Mouse (Mus musculus) lung, embryonic 15.5 days (tissue): ENCODE results near the gene Shf. TPM values are rescaled to one million over a fixed set of nuclear protein-coding genes. Genes with fewer than 3 reads are reported as not detected.

Source experiments
- ATAC-seq: fragments of 200-750 bp; cut with Nextera tagmentation; 2 replicates; pipeline ENCODE4 v1.8.0; 2017; ENCODE audit warnings: moderate number of reproducible peaks, borderline replicate concordance; ENCODE audit not compliant: low FRiP score, low TSS enrichment; ENCODE audit errors: extremely low read depth
- H3K27ac ChIP-seq: fragments of 300-500 bp; sonication (generic); 2 replicates; pipeline ENCODE4 v1.5.1; 2015; ENCODE audit warnings: moderate library complexity, mild to moderate bottlenecking, inconsistent platforms
- H3K27me3 ChIP-seq: fragments of 300-500 bp; sonication (generic); 2 replicates; pipeline ENCODE4 v1.6.1; 2015; ENCODE audit warnings: inconsistent platforms
- H3K36me3 ChIP-seq: fragments of 300-500 bp; sonication (generic); 2 replicates; pipeline ENCODE4 v1.6.1; 2015; ENCODE audit warnings: inconsistent platforms
- H3K4me1 ChIP-seq: fragments of 300-500 bp; sonication (generic); 2 replicates; pipeline ENCODE4 v1.6.1; 2015; ENCODE audit warnings: inconsistent platforms
- H3K4me2 ChIP-seq: fragments of 300-500 bp; sonication (generic); 2 replicates; pipeline ENCODE4 v1.6.1; 2015; ENCODE audit warnings: inconsistent platforms, mild to moderate bottlenecking, moderate library complexity
- H3K4me3 ChIP-seq: fragments of 300-500 bp; sonication (generic); 2 replicates; pipeline ENCODE4 v1.5.1; 2015; ENCODE audit warnings: mild to moderate bottlenecking, inconsistent platforms
- H3K9ac ChIP-seq: fragments of 300-500 bp; sonication (generic); 2 replicates; pipeline ENCODE4 v1.6.1; 2015; ENCODE audit warnings: inconsistent platforms
- H3K9me3 ChIP-seq: fragments of 300-500 bp; sonication (generic); 2 replicates; pipeline ENCODE4 v1.6.1; 2016; ENCODE audit warnings: inconsistent platforms
- WGBS: fragments of 180-500 bp; shearing (Covaris S2); methylation state at CpG from one replicate; pipeline ENCODE4 v1.1.7; 2015; 5-methylcytosine and 5-hydroxymethylcytosine counted together
- polyA plus RNA-seq: library from polyadenylated mRNA; unstranded; fragments of >200 nt; fragmentation: Nextera tagmentation; extraction: Ambion mirVana; gene quantifications from 2 replicates; pipeline ENCODE4 v1.2.1, GENCODE M21; 2015

Gene Shf
- polyA plus RNA-seq, 1 experiment from 2014 or later = 2.9 TPM

GRCm38 (mm10) chr2:122367701-122368080 lies 1.3 kb downstream of the Shf start:
- 15% methylated on average over 4 of the region's 4 CpGs for WGBS
- H3K4me3 ChIP-seq = peak overlapping the region; percentile 91
- no peaks in the 10 kb centered on the region for H3K9me3 ChIP-seq
- peaks cover 15% of the 10 kb centered on the region for H3K4me1 ChIP-seq
- 0 out of 2 replicates have a peak, but pooled peaks cover 4% of the 10 kb centered on the region for H3K27me3 ChIP-seq
- H3K9ac ChIP-seq = peak overlapping the region; percentile 92
- ATAC-seq = no peak
- no peak overlapping the region for H3K27ac ChIP-seq
- peaks cover 8% of the 10 kb centered on the region; the same call in 1 of the 2 replicates for H3K36me3 ChIP-seq
- peak overlapping the region; percentile 92 for H3K4me2 ChIP-seq

GRCm38 (mm10) chr2:122367181-122367580 lies 1.8 kb downstream of the Shf start:
- Histone ChIP-seq H3K27ac (no peak overlapping the region), H3K36me3 (peaks cover 10% of the 10 kb centered on the region; the same call in 1 of the 2 replicates), H3K4me2 (peak overlapping the region; percentile 92), H3K4me3 (peak overlapping the region; percentile 91), H3K9me3 (no peaks in the 10 kb centered on the region), H3K9ac (peak overlapping the region; percentile 92; the same call in 1 of the 2 replicates), H3K27me3 (0 out of 2 replicates have a peak, but pooled peaks cover 4% of the 10 kb centered on the region), H3K4me1 (peaks cover 15% of the 10 kb centered on the region)
- 26% methylated on average over 4 of the region's 4 CpGs for WGBS
- no peak for ATAC-seq

GRCm38 (mm10) chr2:122366706-122367105 lies 2.3 kb downstream of the Shf start:
- peak overlapping the region; percentile 91; the same call in 1 of the 2 replicates for H3K4me3 ChIP-seq
- no peak overlapping the region for H3K27ac ChIP-seq
- no peak for ATAC-seq
- 0 out of 2 replicates have a peak, but pooled peaks cover 4% of the 10 kb centered on the region for H3K27me3 ChIP-seq
- WGBS = 19% methylated on average over 5 of the region's 5 CpGs
- H3K9ac ChIP-seq = no peak overlapping the region
- H3K4me2 ChIP-seq = peak overlapping the region; percentile 92
- H3K4me1 ChIP-seq = peaks cover 15% of the 10 kb centered on the region
- H3K9me3 ChIP-seq = no peaks in the 10 kb centered on the region
- H3K36me3 ChIP-seq = peaks cover 10% of the 10 kb centered on the region; the same call in 1 of the 2 replicates

DNA sequence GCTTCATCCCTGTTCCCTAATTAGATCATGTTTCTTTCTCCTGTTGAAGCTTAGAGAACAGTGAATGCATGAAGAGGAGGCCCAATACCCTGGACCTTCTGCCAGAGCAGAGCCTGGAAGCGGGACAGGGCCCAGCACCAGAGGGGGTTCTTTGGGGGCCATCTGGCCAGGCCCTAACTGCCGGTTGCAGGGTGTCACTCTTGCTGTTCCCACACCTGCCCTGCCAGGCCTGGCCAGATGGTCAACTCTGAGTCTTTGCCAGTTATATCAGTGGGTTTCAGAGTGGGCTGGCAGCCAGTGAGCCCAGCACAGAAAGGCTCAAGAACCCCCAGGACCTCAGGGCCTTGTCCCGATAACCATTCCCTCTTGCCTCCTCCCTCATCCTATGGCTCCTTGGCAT lies 2.9 kb downstream of the Shf start:
- Histone ChIP-seq H3K4me1 (peaks cover 15% of the 10 kb centered on the region), H3K4me2 (no peak overlapping the region), H3K9ac (no peak overlapping the region), H3K9me3 (no peaks in the 10 kb centered on the region), H3K4me3 (no peak overlapping the region), H3K27me3 (0 out of 2 replicates have a peak, but pooled peaks cover 4% of the 10 kb centered on the region), H3K36me3 (peaks cover 10% of the 10 kb centered on the region; the same call in 1 of the 2 replicates), H3K27ac (no peak overlapping the region)
- WGBS = 86% methylated on average over 3 of the region's 3 CpGs
- ATAC-seq = no peak

GRCm38 (mm10) chr2:122365244-122365866 lies 3.6 kb downstream of the Shf start:
- WGBS = 83% methylated on average over 10 of the region's 10 CpGs
- no peak for ATAC-seq
- Histone ChIP-seq H3K9me3 (no peaks in the 10 kb centered on the region), H3K36me3 (peaks cover 10% of the 10 kb centered on the region; the same call in 1 of the 2 replicates), H3K27me3 (0 out of 2 replicates have a peak, but pooled peaks cover 4% of the 10 kb centered on the region), H3K27ac (no peak overlapping the region), H3K4me2 (no peak overlapping the region), H3K4me3 (no peak overlapping the region), H3K4me1 (peaks cover 15% of the 10 kb centered on the region), H3K9ac (no peak overlapping the region)

DNA sequence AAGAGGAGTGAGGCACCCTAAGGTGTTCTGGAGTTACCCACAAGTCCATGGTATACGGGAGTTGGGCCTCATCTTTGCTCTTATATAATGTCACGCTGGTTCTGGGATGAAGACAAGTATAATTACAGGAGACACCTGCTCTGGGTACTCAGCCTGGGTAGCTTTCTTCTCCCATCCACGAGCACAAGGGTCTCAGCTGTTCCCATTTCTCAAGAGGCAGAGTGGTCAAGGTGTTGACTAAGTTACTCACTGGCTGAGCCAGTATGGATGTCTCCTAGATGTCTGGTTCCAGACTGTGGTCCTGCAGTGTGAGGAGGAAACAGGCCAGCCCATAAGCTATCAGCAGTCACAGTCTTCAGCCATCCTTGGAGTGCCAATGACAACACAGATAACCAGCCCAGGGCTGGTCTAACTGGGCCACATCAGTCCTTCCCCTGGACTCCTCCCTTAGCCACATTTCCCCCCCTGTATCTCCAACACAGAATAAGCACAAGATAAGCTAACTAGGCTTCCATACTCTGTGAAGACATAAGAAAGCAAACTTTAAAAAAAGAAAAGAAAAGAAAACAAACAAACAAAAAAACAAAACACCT lies 4.5 kb downstream of the Shf start:
- no peak overlapping the region for H3K27ac ChIP-seq
- peaks cover 10% of the 10 kb centered on the region; the same call in 1 of the 2 replicates for H3K36me3 ChIP-seq
- no peak for ATAC-seq
- H3K4me1 ChIP-seq = peaks cover 15% of the 10 kb centered on the region
- H3K27me3 ChIP-seq = no peaks in the 10 kb centered on the region
- H3K4me2 ChIP-seq = no peak overlapping the region
- no peaks in the 10 kb centered on the region for H3K9me3 ChIP-seq
- no peak overlapping the region for H3K4me3 ChIP-seq
- 80% methylated on average over 3 of the region's 3 CpGs for WGBS
- no peak overlapping the region for H3K9ac ChIP-seq

- Histone ChIP-seq H3K4me2 (no peak overlapping the region), H3K4me3 (no peak overlapping the region), H3K4me1 (peaks cover 15% of the 10 kb centered on the region), H3K36me3 (peaks cover 10% of the 10 kb centered on the region; the same call in 1 of the 2 replicates), H3K27me3 (no peaks in the 10 kb centered on the region), H3K9me3 (no peaks in the 10 kb centered on the region), H3K9ac (no peak overlapping the region), H3K27ac (no peak overlapping the region)
- ATAC-seq = no peak
- 85% methylated on average over 13 of the region's 13 CpGs for WGBS
Observed at GRCm38 (mm10) chr2:122362622-122363523, 6.1 kb downstream of the Shf start.

DNA sequence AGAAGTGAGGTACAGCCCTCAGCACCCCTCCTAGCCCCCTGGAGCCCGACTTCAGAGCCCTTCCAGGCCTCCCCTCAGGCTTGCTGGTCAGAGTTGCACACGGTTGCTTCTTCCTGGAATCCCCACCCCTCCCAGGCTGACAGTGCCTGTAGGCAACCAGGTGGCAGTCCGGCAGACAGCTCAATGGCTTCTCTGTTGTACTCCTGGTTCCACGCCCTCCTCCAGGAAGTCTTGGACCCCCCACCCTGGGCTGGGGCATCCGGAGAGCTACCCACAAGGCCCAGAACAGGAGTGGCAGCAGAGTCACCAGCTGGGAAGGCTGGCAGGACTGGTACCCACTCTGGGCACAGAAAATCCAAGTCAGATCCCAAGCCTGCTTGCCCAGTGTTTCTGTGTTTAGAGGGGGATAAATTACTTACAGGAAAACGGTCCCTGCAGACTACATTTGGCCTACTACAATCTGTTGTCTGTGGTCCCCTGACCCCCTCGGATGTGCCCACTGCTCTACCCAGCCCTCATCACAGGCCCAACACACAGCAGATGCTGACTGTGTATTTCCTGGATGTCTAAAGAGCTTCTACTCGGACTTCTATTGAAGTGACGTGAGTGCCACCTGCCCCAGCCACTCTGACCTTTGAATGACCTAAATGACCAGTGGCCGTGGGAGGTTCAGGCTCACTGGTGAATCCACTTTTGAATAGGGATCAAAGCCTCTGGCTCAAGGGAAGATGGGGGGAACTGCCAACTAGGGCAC lies 6.9 kb downstream of the Shf start:
- no peak overlapping the region for H3K9ac ChIP-seq
- no peak overlapping the region for H3K27ac ChIP-seq
- ATAC-seq = no peak
- H3K4me1 ChIP-seq = peaks cover 8% of the 10 kb centered on the region
- H3K4me3 ChIP-seq = no peak overlapping the region
- H3K9me3 ChIP-seq = no peaks in the 10 kb centered on the region
- no peak overlapping the region for H3K4me2 ChIP-seq
- no peaks in the 10 kb centered on the region for H3K27me3 ChIP-seq
- H3K36me3 ChIP-seq = peaks cover 12% of the 10 kb centered on the region
- 66% methylated on average over 10 of the region's 10 CpGs for WGBS

DNA sequence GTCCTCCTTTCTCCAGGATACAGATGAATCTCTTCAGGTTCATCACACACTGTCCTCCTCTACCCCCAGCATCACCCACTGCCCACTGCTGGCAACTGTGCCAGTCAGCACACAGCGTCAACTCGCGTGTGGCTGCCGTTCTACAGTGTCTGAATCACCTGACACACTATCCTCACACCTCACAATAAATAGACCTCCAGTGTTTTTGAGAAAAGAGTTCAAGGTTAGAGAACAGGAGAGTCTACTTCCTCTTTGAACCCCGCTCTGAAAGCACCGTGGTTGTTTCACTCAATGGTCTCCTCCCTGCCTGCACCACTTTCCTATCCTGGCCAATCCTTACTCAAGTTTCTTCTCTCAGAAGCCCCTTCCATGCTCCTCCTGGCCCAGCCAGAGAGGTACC lies 7.8 kb downstream of the Shf start:
- H3K4me1 ChIP-seq = no peaks in the 10 kb centered on the region
- no peaks in the 10 kb centered on the region for H3K9me3 ChIP-seq
- H3K27me3 ChIP-seq = no peaks in the 10 kb centered on the region
- no peak for ATAC-seq
- WGBS = 79% methylated on average over 6 of the region's 6 CpGs
- H3K9ac ChIP-seq = no peak overlapping the region
- peaks cover 16% of the 10 kb centered on the region for H3K36me3 ChIP-seq
- H3K4me2 ChIP-seq = no peak overlapping the region
- H3K4me3 ChIP-seq = no peak overlapping the region
- H3K27ac ChIP-seq = no peak overlapping the region

- Histone ChIP-seq H3K36me3 (peaks cover 16% of the 10 kb centered on the region), H3K27me3 (no peaks in the 10 kb centered on the region), H3K4me1 (no peaks in the 10 kb centered on the region), H3K4me2 (no peak overlapping the region), H3K4me3 (no peak overlapping the region), H3K9ac (no peak overlapping the region), H3K27ac (no peak overlapping the region), H3K9me3 (no peaks in the 10 kb centered on the region)
- no peak for ATAC-seq
- 70% methylated on average over 6 of the region's 6 CpGs for WGBS
Observed at GRCm38 (mm10) chr2:122360310-122360709, 8.7 kb downstream of the Shf start.

GRCm38 (mm10) chr2:122356187-122356586 lies 12.8 kb downstream of the Shf start:
- Histone ChIP-seq H3K27ac (no peak overlapping the region), H3K36me3 (peaks cover 9% of the 10 kb centered on the region; the same call in 1 of the 2 replicates), H3K4me3 (no peak overlapping the region), H3K4me2 (no peak overlapping the region), H3K27me3 (no peaks in the 10 kb centered on the region), H3K9me3 (no peaks in the 10 kb centered on the region), H3K9ac (no peak overlapping the region), H3K4me1 (peaks cover 10% of the 10 kb centered on the region)
- 84% methylated on average over 3 of the region's 3 CpGs for WGBS
- ATAC-seq = no peak
